Mouse (Mus musculus) gastrocnemius, postnatal 36 days (tissue): Measurements from ENCODE around the gene Flt3l. TPM values are rescaled to one million over a fixed set of nuclear protein-coding genes. Genes with fewer than 3 reads are reported as not detected.

ENCODE experiments used
- DNase-seq, 2 experiments: peaks; one replicate each; pipeline ENCODE4 v3.0.0; 2022
- intact Hi-C: fragments of 180-260 bp; cut with DNase I; formaldehyde crosslinking; loops from one replicate; pipeline ENCODE4 v1.15.1; 2025
- total RNA-seq, 2 experiments: library from RNA; stranded (reverse); gene quantifications; 2 replicates each; pipeline ENCODE4 v1.2.3; 2021

The Flt3l gene
- total RNA-seq, 2 experiments from 2014 or later: 2.8 to 4.0 TPM

- intact Hi-C loops: no loop called here
- DNase-seq: no peak
Measured at GRCm38 (mm10) chr7:45147267-45147666, 11.0 kb upstream of the Flt3l start.

- DNase-seq: no peak
- intact Hi-C loops: no loop called here
Measured at GRCm38 (mm10) chr7:45145460-45145859, 9.2 kb upstream of the Flt3l start.

DNA sequence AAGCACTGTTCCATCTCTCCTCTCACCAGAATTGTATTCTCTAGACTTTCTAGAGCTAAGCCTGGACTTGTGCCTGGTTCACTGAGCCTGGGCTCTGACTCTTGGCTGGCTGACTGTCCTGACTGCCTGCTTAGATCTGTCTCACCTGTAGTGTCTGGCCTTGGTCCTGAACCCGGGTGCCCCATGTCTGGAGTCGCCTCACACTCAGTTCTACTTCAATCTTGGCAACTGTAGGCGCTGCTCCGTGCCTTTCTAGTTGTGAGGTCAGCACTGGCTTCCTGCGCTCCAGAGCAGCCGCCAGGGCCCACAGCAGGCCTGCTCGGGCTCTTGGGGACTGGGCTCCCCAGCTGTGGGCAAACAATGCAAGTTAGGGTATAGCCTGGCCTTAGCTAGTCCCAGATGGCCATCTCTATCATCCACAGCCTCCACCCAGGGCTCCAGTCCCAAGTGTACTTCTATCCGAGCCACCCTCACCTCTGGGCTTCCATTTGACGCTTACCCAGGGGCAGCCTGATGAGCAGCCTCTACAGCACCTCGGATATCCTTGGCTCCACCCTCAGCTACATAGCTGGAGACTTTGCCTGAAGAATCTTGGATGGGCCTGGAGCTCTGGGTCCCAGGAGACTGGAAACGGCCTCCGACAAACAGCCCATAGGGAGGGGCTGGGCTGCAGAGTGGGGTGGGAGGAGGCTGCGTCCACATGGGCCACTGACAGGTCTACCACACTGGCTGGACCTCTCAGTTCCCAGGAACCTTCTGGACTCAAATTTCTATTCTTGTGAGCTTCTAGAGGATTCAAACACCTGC lies 8.3 kb upstream of the Flt3l start:
- intact Hi-C loops: no loop called here
- no peak for DNase-seq

DNA sequence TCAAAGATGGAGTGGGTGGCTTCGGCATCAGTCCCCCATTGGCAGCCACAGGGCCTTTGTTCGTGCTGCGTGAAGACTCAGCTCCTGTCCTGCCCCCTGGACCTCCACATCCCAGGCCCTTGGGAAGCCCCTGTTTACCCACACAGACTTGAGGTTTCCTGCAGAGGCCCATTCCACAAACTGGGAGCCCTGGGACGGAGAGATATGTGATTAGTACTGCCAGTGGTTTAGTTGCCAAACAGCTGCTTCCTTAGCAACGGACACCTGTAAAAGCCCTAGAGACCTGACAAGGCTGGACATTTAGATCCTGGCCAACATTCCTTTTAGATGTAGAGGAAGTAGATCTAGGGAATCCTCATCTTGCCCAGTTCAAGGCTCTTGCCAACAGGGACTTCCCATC lies 5.7 kb upstream of the Flt3l start:
- intact Hi-C loops: no loop called here
- no peak for DNase-seq

DNA sequence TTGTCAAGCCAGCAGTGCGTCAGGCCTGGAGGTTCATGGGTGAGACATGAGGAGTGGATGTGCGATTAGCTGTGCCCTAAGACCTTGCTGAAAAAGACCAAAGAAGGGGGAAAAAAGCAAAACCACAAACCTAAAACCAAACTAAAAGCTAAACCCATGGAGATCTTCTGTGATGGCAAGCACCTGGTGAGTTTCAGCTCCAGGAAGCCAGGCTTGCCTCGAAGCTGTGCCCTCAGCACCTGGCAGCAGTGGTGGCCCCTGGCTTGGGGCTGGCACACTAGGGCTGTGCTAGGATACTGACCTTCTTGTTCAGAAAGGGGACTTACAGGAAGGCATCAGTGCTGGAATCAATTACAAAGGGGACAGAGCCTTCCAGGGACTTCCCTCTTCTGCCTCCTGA lies 5.1 kb upstream of the Flt3l start:
- DNase-seq: no peak
- intact Hi-C loops: no loop called here

- intact Hi-C loops: loop anchor here (5.0 kb wide), 1 partner anchor 158 kb away; no protein-coding TSS in a partner anchor
- no peak for DNase-seq
Measured at GRCm38 (mm10) chr7:45139904-45140723, 3.9 kb upstream of the Flt3l start.

- intact Hi-C loops: loop anchor here (5.0 kb wide), 1 partner anchor 156 kb away; no protein-coding TSS in a partner anchor
Measured at GRCm38 (mm10) chr7:45138403-45138802, 2.2 kb upstream of the Flt3l start.

GRCm38 (mm10) chr7:45137171-45138006 lies 1.2 kb upstream of the Flt3l start:
- DNase-seq: no peak
- intact Hi-C loops: loop anchor here (5.0 kb wide), 1 partner anchor 155 kb away; no protein-coding TSS in a partner anchor

More at GRCm38 (mm10) chr7:45138403-45138802, 2.2 kb upstream of the Flt3l start:
- DNase-seq: no peak

DNA sequence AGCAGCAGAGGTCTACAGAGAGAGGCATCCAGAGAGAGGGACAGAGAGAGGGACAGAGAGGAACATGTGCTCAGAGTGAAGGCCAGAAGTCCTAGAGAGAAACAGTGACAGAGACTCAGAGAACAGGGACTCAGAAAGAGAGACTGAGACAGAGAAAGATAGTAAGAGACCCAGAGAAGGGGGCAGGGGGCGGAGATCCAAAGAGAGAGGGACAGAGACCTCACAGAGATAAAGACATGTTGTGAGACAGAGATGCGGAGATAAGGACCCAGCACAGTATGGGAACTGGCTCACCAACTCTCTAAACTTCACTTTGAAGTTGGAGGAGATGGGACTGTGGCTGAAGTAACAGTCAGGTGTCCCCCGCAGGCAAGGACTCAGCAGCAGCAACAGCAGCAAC lies 862 bp downstream of the Flt3l start:
- intact Hi-C loops: loop anchor here (5.0 kb wide), 1 partner anchor 153 kb away; no protein-coding TSS in a partner anchor
- DNase-seq: no peak

DNA sequence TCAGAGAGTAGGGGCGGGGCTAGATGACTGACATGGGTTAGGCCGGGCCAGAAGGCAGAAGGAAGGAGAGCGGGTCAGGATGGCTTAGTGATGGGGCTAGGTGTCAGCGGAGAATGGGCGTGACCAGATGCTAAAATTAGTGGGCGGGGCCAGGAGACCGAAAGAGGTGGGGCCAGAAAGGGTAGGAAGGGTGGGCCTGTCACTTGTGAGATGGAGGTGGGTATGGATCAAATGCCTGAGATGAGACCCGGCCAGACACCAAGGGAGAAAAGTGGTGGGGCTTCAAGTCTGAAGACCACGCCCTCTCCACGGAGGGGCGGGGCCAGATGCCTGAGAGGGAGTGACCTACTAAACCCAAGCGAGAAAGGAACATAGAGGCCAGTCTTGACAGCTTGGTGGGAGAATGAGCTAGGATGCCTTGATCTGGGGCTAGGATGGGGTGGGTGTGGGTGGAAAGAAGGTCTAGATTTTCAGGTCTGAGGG lies 1.6 kb downstream of the Flt3l start:
- DNase-seq: no peak
- intact Hi-C loops: loop anchor here (5.0 kb wide), 1 partner anchor 152 kb away; no protein-coding TSS in a partner anchor

GRCm38 (mm10) chr7:45133446-45134159 lies 2.6 kb downstream of the Flt3l start:
- DNase-seq: no peak
- intact Hi-C loops: no loop called here

DNA sequence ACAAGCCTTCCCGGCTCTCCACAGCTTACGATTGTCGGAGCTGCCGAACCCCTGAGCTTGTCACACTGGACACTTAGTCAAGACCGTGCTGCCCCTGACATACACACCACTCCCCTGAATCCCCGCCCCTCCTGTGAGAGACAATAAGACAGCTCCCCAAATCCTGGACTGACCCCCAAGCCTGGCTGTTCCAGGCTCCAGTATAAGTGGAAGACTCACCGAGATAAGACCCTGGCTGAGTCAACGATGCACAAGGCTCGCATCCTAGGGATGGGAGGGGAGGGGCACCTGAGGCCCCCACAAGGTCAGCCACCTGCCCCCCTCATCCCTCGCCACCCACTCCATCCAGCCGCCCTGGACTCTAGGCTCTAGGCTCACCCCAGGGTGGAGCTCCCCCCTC lies 4.4 kb downstream of the Flt3l start:
- intact Hi-C loops: no loop called here
- no peak for DNase-seq

DNA sequence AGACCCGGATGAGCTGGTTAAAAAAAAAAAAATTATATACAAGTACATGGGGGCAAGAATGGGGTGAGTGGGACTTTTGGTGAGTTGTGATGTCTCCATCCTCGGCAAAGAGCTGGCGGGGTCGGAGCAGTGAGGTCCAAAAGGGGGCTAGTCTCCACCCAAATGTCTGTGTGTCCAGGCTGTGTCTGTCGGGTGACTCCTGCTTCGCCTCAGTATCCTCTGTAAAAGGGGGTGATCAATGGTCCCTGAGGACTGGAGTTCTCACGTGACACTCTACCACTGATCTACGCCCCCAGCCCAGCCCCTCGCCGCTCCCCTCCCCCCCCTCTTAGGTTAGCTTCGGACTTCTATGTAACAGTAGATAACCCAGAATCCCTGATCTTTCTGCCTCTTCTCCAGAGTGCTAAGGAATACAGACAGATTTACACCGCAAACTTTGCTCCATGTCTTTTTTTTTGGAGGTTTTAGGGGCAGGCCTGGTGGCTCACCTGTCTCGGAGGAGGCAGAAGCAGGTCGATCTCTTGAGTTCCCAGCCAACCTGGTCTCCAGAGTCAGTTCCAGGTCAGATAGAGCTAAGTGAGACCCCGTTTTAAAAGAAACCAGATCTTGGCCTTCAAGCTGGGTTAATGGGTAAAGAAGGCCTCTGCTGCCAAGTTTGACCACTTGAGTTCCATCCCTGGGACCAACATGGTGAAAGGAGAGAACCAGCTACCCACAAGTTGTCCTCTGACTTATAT lies 6.3 kb downstream of the Flt3l start:
- intact Hi-C loops: no loop called here
- DNase-seq: no peak

DNA sequence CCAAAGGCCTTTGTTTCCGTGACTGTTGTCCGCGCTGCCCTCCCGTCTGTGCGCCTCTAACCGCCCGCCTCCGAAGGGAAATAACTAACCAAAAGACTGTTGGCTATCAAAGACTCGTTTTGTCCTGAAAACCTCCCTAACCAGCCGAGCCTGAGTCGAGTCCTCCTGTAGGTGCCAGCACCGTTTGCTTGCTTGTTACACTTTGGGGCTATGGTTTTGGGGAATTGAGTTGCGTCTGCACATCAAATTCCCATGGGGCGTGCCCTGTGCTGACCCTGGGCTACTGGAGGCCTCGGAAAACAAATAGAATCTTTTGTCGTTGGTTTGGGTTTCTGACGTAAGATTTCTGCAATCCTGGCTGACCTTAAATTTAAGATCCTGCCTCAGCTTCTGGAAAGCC lies 6.9 kb downstream of the Flt3l start:
- no peak for DNase-seq

DNA sequence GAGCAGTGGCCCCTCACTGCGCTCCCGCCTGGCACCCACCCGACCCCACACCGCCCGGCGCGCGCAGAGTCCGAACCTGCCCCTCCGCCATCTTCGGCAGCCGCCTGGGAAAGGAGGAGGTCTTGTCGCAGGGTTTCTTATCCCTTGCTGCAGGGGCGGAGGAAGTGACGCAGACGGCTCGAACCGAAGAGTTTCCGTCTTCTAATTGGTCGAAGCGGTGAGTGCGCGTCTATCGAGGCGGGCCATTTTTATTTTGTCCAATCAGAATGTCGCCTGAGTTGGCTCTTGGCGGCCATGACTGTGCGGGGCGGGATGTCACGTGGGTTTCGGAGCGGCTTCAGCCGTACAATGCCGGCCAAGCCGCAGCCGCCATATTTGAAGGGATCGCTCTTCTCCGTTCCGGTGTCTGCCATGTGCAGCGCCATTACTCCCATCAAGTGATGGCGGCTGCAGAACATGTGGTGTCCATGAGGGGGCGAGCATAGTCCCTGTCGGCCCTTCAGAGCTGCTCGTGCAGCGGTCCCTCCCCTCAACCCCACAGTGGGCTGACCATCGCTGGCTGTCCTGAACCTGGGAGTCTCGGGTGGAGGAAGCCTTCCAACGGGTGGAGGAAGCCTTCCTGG lies 7.5 kb downstream of the Flt3l start, which contains the start of gene Rpl13a:
Gene Rpl13a, minus strand, starts transcription at position 138 of the 623 bp plus-strand sequence.
- intact Hi-C loops: no loop called here
- DNase-seq: peak; percentile 96 to 97

More for the DNA sequence above, 6.9 kb downstream of the Flt3l start:
- intact Hi-C loops: no loop called here

GRCm38 (mm10) chr7:45127700-45128224 lies 8.5 kb downstream of the Flt3l start:
- intact Hi-C loops: no loop called here
- no peak for DNase-seq

DNA sequence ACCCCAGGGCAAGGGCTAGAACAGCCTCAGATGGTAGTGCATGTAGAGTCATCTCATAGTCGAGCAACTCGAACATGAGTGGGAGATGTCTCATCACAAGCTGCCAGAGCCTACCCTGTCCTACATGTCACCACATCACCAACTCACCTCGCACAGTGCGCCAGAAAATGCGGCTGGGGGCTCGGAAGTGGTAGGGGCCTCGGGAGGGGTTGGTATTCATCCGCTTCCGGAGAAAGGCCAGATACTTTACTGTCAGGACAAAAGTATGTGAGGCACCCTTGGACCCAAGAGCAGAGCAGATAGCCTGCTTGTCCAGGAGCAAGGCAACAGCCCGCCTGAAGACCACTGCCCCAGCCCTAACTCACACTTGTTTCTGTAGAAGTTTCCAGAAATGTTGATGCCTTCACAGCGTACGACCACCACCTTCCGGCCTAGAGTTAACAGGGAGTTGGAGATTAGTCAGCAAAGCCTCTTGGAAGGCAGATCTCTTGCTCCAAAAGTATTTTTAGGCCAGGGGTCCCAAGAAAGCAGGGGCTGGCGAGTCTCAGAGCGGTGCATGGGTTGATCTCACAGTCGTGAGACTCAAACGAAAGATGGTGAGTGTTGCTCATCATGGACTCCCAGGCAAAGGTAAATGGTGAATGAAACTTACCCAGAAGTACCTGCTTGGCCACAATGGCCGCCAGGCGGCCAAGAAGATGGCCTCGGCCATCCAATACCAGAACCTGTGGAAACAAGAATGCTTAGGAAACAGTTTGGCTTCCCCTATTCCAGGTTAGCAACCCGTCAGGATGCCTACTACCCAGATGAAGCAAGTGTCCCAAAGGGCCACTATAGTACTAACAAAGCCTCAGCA lies 9.2 kb downstream of the Flt3l start:
- no peak for DNase-seq
- intact Hi-C loops: no loop called here
